Mouse (Mus musculus) erythroblast, adult 5-6 weeks (primary cell): Measurements from ENCODE around the gene Them7. TPM values are rescaled to one million over a fixed set of nuclear protein-coding genes. Genes with fewer than 3 reads are reported as not detected.

ENCODE experiments used
- ATAC-seq: replicated peaks from 2 replicates; pipeline ENCODE4 v1.8.0; 2016; ENCODE audit warnings: moderate number of reproducible peaks, mild to moderate bottlenecking, moderate TSS enrichment, inconsistent platforms; ENCODE audit not compliant: poor library complexity, low FRiP score, severe bottlenecking
- total RNA-seq, 2 experiments: library from RNA; stranded (forward) in 1 of 2; stranded (reverse) in 1 of 2; fragments of 150-400 nt in 1 of 2; fragments of 200-764, 138-1000 nt in 1 of 2; gene quantifications; 2 replicates each; pipeline versions ENCODE4 v1.2.3 to v1.2.4; 2015 to 2017; ENCODE audit warnings: low replicate concordance in 2 of 2

Them7 gene
- total RNA-seq, 2 experiments from 2014 or later = 2.9 TPM; not detected in 1

GRCm38 (mm10) chr2:105370240-105370639, 146.1 kb downstream of the Them7 start:
- no peak for ATAC-seq

DNA sequence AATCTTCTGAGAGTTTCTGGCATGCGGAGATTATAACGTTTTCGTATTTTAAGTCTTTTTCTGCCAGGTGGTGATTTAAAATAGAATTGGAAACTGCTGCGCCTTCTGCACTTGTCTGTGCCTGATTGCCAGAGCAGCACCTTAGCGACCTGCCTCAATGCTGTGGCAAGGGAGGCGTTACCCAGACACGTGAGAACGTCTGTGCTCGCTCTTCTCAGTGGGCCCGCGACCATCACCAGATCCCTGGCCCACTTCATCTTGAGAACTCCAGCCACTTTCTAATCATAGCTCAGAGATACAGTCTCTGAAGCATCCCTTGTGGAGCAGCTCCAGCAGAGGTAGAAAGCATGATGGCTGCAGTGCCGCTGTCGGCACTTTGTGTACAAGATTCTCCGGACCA, 146.6 kb downstream of the Them7 start:
- ATAC-seq = no peak

- ATAC-seq = no peak
These were observed 148.0 kb downstream of the Them7 start for GRCm38 (mm10) chr2:105372156-105372555.

DNA sequence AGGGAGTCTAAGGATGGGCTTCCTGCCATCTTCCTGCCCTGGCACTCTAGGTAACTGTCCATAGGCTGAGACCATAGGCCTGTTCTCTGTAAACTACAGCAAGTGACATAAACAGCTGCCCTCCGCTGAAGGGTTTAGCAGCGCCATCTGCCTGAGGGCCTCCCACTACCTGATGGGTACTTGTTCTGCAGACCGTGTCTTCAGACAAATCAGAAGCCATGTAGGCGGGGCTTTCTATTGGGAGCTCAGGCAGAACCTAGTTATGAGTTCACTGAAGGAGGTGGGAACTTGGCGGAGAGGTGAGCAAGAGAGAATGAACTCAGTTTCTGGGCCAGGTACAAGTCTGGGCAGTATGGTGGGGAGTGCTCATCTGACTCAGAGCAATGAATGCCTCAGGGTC, 148.6 kb downstream of the Them7 start:
- ATAC-seq = no peak

- ATAC-seq = no peak
These were observed 149.5 kb downstream of the Them7 start for GRCm38 (mm10) chr2:105373658-105374057.

- ATAC-seq = no peak
These were observed 151.1 kb downstream of the Them7 start for GRCm38 (mm10) chr2:105375261-105375660.

DNA sequence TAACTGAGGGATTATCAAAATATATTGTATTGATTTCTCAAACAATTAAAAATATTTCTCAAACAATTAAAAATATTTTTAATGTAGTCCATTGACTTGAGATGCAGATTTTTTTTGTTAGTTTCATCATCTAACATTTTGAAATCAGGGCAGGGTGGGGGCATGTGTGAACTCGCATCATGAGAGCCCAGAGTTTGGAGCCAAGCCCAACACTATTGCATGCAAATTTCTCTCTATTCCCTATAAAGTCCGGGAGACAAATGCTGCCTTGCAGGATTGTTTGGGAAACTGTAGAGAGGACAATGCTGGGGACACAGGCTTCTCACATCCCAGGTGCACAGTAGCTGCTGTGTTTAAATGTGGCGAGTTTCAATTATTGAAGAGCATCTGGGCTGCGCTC, 151.6 kb downstream of the Them7 start:
- ATAC-seq = no peak

DNA sequence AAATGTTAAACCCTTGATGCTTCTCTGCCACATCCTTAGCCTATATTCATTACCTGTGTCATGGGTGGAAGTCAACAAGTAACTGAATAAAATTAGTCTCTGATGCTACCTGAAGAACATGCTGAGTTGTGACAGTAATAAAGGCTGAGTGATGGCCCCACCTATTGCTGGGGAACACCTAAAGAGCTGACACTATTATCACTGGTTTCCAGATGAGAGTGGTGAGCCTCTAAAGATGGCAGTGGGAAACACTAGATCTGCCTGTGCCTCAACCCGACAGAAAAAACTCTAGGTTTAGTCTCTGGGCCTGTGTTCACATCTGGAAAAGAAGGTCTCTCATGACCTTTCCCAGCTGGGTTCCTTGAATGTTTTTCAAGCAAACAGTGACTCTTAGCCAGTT, 155.6 kb downstream of the Them7 start:
- no peak for ATAC-seq

DNA sequence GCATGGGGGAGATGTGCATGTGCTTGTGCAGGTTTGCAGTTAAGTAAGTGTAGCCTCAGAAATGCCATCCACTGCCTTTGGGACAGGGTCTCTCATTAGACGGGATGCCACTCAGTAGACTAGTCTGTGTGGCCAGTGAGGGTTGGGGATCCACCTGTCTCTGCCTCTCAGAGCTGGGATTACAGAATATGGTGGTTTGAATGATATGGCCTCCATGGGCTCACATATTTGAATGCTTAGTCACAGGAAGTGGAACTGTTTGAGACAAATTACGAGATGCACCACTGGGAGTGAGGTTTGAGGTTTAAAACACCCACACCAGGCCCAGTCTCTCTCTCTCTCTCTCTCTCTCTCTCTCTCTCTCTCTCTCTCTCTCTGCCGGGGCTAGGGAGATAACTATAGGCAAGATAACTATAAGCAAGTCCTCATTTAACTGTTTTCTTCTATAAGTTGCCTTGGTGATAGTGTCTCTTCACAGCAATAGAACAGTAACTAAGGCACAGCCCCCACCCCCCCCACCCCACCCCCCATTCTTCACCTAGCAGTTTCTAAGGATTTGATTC, 156.7 kb downstream of the Them7 start:
- ATAC-seq = no peak

GRCm38 (mm10) chr2:105383063-105383462, 158.9 kb downstream of the Them7 start:
- ATAC-seq = no peak

DNA sequence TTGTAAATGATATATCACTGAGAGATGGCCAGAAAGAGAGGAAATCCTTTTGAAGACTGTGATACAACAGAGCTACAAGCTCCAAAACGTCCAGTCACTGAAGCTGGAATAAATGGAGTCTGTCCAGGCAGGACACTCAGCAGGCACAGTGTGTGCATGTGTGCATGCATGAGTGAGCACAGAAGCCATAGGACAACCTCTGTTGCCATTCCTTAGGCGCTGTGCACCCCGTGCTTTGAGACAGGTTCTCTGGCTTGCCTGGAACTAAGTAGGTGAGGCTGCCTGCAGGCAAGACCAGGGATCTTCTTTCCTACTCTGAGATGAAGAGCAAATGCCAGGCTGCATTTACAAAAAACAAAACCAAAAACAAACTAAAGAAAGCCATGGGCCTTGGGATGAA, 160.9 kb downstream of the Them7 start:
- no peak for ATAC-seq

GRCm38 (mm10) chr2:105386418-105386817, 162.3 kb downstream of the Them7 start:
- ATAC-seq = no peak

DNA sequence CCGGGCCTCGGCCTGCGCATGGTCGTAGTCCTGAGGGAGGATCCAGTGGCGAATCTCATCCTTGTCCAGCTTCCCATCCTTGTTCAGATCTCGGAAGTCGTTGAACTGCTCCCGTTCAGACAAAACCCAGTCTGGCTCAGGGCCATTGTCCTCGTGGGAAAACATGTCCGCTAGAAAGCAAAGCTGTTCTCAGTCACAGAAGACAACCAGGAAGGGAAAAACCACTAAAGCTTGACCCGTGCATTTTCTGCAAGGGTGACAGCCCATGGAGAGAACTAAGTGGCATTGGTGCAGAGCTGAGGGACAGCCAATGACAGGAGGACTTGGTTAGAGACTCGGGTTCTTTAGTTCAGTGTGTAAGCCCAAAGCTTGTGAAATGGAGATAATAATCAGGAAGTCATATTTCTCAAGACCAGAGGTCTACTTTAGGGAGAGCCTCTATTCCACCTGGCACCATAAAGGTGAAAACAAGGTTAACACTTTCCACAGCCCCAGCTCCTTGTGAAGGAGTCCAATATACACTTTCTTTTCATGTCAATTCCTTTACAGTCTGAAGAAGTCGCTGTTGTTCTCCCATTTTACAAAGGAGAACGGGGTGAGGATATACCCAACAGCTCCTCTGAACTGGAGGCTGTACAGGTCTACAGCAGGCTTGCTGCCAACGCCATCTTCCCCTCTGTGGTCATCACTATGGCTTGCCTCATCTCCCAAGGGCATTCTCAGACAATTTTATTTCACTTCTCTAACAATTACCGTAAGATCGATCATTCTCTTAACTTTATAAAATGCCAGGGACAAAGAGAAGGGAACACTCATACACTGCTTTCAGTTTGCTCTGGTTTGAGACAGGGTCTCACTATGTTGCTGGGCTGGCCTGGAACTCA, 165.1 kb downstream of the Them7 start:
- no peak for ATAC-seq

- ATAC-seq = no peak
These were observed 166.7 kb downstream of the Them7 start for GRCm38 (mm10) chr2:105390653-105391413.

DNA sequence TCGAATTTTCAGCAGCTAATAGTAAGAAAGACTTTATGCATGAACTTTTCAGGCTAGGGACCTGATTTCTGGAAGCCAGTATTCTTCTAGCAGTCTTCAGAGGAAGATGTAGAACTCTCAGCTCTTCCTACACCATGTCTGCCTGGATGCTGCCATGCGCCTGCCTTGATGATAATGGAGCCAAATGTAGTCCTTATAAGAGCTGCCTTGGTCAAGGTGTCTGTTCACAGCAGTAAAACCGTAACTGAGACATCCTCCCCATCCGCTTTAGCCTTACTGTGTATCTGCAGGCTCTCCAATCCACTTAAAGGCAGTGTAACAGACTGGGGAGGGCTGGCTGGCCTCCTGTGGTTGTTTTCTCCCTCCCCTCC, 167.3 kb downstream of the Them7 start:
- ATAC-seq = no peak

DNA sequence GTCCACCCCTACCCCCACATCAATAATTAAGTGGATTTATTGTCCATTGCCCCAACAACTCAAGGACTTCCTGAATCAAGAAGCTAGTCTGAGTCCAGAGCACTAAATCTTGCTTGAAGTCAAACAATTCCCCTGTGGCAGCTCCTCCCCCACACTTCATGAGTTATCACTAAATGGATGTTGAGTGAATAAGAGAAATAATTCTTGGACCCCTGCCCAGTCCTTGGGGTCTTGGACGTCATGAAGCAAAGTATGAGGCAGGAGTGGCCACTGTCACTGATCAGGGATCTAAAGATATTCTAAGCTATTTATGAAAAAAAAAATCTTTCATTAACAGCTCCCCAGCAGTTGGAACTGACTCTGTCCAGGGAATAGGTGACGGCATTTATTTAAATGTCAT, 168.4 kb downstream of the Them7 start:
- ATAC-seq = no peak

GRCm38 (mm10) chr2:105394375-105394774, 170.3 kb downstream of the Them7 start:
- no peak for ATAC-seq

- no peak for ATAC-seq
These were observed 171.9 kb downstream of the Them7 start for GRCm38 (mm10) chr2:105396066-105396465.

DNA sequence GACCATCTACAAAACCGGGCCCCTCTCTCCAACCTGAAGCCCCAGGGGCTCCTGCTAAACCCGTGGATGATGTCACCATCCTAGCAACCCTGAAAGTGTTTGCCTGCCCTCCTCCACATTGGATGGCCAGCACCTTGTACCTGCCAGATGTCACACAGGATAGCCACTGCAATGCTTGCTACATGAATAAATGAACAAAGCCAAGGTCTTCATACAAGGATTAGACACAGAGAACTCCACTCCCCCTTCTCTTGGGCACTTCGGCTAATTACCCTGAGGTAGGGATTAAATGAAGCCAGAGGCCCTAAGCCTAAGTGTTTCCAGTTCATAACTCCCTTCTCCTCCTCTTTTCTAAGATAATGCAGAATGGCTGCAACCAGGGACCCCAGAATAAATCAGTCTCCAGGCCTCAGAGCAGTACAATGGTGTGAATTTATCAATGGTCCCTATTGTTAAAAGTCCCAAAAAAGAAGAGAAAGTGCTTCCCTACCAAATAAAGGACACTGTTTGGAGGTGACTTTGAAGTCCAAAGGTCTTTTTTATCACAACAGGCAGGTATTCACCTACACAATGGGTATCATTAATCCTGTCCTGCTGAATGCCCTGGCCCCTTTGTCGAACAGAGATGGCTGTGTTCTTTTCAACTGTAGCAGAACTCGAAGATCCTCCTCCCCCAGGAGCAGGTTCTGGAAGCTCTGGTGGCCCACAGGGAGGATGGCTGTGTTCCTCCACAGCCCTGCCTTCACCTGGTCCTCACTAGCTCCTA, 173.5 kb downstream of the Them7 start:
- ATAC-seq = no peak

- ATAC-seq = no peak
These were observed 174.5 kb downstream of the Them7 start for GRCm38 (mm10) chr2:105398636-105399084.
